Mouse (Mus musculus) bone marrow macrophage, adult 2 months (primary cell): ENCODE measurements at regions not wholly inside any gene's neighbourhood (a gene's known extent, or its start where the extent isn't known, plus 50 kb on each side); places are given as distances from the start of the nearest gene placed in this dataset.

Experiments used
- H3K27ac ChIP-seq: 2 replicates; pipeline ENCODE4 v1.5.1; 2012; ENCODE audit warnings: low read depth, low read length; ENCODE audit not compliant: insufficient read depth
- H3K4me1 ChIP-seq: 2 replicates; pipeline ENCODE4 v1.6.1; 2012; ENCODE audit warnings: low read length; ENCODE audit not compliant: control insufficient read depth, insufficient read depth
- H3K4me3 ChIP-seq: 2 replicates; pipeline ENCODE4 v1.5.1; 2012; ENCODE audit warnings: mild to moderate bottlenecking, low read length, moderate library complexity; ENCODE audit not compliant: insufficient read depth
- CTCF ChIP-seq: IDR thresholded peaks from 2 replicates; pipeline ENCODE4 v1.5.1; 2012; ENCODE audit warnings: low read depth, mild to moderate bottlenecking, low read length, moderate library complexity
- POLR2A ChIP-seq: IDR thresholded peaks from 2 replicates; pipeline ENCODE4 v1.6.1; 2012; ENCODE audit warnings: mild to moderate bottlenecking, low read depth, low read length, borderline replicate concordance

- Histone ChIP-seq H3K4me1 (no peaks in the 10 kb centered on the region), H3K27ac (no peak overlapping the region), H3K4me3 (no peak overlapping the region)
- TF ChIP-seq CTCF (no peak), POLR2A (no peak)
These were observed 414.9 kb upstream of the Zmiz1 start for GRCm38 (mm10) chr14:25044106-25044505.

- Histone ChIP-seq H3K4me3 (no peak overlapping the region), H3K27ac (no peak overlapping the region), H3K4me1 (no peaks in the 10 kb centered on the region)
- TF ChIP-seq CTCF (no peak), POLR2A (no peak)
These were observed 414.1 kb upstream of the Zmiz1 start for GRCm38 (mm10) chr14:25044867-25045266.

GRCm38 (mm10) chr14:25050674-25051251 is 408.2 kb upstream of the Zmiz1 start:
- H3K4me3 ChIP-seq = no peak overlapping the region
- TF ChIP-seq CTCF (no peak), POLR2A (no peak)
- no peaks in the 10 kb centered on the region for H3K4me1 ChIP-seq
- no peak overlapping the region for H3K27ac ChIP-seq

- no peak overlapping the region for H3K4me3 ChIP-seq
- no peak overlapping the region for H3K27ac ChIP-seq
- H3K4me1 ChIP-seq = no peaks in the 10 kb centered on the region
- no peak for TF ChIP-seq CTCF
These were observed 406.8 kb upstream of the Zmiz1 start for GRCm38 (mm10) chr14:25052175-25052574.

GRCm38 (mm10) chr14:25059351-25059750 is 399.6 kb upstream of the Zmiz1 start:
- H3K27ac ChIP-seq = no peak overlapping the region
- H3K4me3 ChIP-seq = no peak overlapping the region
- no peaks in the 10 kb centered on the region for H3K4me1 ChIP-seq
- TF ChIP-seq POLR2A = no peak
- no peak for TF ChIP-seq CTCF

GRCm38 (mm10) chr14:25060285-25060684 is 398.7 kb upstream of the Zmiz1 start:
- Histone ChIP-seq H3K4me3 (no peak overlapping the region), H3K27ac (no peak overlapping the region), H3K4me1 (no peaks in the 10 kb centered on the region)
- TF ChIP-seq CTCF = no peak
- no peak for TF ChIP-seq POLR2A

GRCm38 (mm10) chr14:25063090-25063489 is 395.9 kb upstream of the Zmiz1 start:
- H3K4me1 ChIP-seq = no peaks in the 10 kb centered on the region
- no peak overlapping the region for H3K4me3 ChIP-seq
- TF ChIP-seq POLR2A (no peak), CTCF (no peak)
- H3K27ac ChIP-seq = no peak overlapping the region

GRCm38 (mm10) chr14:25064190-25064947 is 394.6 kb upstream of the Zmiz1 start:
- H3K4me1 ChIP-seq = no peaks in the 10 kb centered on the region
- no peak for TF ChIP-seq POLR2A
- TF ChIP-seq CTCF = no peak
- H3K27ac ChIP-seq = no peak overlapping the region
- no peak overlapping the region for H3K4me3 ChIP-seq

- no peaks in the 10 kb centered on the region for H3K4me1 ChIP-seq
- TF ChIP-seq POLR2A = no peak
- no peak for TF ChIP-seq CTCF
- H3K27ac ChIP-seq = no peak overlapping the region
- no peak overlapping the region for H3K4me3 ChIP-seq
These were observed 391.6 kb upstream of the Zmiz1 start for GRCm38 (mm10) chr14:25067435-25067834.

- H3K27ac ChIP-seq = no peak overlapping the region
These were observed 390.6 kb upstream of the Zmiz1 start for GRCm38 (mm10) chr14:25068430-25068829.

GRCm38 (mm10) chr14:25073143-25073542 is 385.8 kb upstream of the Zmiz1 start:
- Histone ChIP-seq H3K4me3 (no peak overlapping the region), H3K27ac (no peak overlapping the region), H3K4me1 (no peaks in the 10 kb centered on the region)
- TF ChIP-seq POLR2A (no peak), CTCF (no peak)

More at GRCm38 (mm10) chr14:25068430-25068829, 390.6 kb upstream of the Zmiz1 start:
- no peaks in the 10 kb centered on the region for H3K4me1 ChIP-seq
- no peak overlapping the region for H3K4me3 ChIP-seq
- TF ChIP-seq POLR2A = no peak
- TF ChIP-seq CTCF = no peak
